Comparison of ENCODE assay signal across 8 mouse cellular contexts in the genomic region with DNA sequence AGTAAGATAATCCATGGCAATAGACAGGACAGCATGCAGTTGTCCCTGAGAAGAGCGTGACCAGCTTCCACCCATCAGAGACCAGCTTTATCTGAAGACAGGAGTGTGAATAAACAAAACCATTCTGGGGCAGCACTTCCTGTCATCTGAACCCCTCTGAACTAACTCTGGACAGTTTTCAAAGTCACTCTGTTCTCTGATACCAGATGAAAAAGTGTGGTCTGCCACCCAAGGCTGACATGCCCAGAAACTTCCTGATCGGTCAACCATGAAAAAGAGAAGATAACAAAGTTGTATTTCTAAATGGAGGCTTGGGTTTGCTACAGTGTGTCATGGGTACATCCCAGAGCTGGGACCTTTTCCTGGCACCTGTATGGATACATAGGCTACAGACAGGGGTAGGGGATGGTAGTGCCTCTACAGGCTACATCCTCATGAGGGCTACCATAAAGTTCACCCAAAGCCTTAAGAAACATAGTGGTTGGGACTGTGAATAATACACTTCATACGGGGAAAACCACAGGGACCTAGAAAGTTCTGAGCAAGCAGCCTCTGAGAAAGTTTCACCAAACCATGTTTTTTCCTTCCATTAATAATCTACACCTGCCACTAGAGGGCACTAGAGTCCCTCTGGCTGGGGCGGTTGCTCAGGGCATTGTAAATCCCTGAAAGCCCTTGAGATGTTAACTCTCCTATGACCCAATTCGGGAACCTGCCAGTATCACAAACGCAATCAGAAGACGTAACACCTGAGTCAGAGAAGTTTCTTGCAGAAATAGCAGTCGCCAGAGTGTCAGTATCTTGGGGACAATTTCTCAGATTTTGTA. TPM values are rescaled to one million over a fixed set of nuclear protein-coding genes. Genes with fewer than 3 reads are reported as not detected.
DNase-seq lines count a peak whose midpoint lies in the region; ATAC-seq and TF ChIP-seq lines count a peak whose summit lies in the region.

No protein-coding gene starts in this region.

- H3K9ac ChIP-seq in forebrain, embryonic 15.5 days (replicated peaks): no peak overlapping the region

- DNase-seq in cerebellum, adult 2 months: no peak
- no peak for DNase-seq in cerebellum, adult 9-11 months
- peak; percentile 41 for DNase-seq in thymus, adult 2 months
- DNase-seq in thymus, adult 18-20 months: no peak
- DNase-seq in kidney, postnatal 10 days: peak; percentile 11
- peak in 1 of 2 experiments; percentile 14 for DNase-seq in spleen, adult 2 months (ENCODE audit: low read depth in 1 of 2, low spot score in 2 of 2)

- H3K27ac ChIP-seq in cerebellum, adult 2 months (ENCODE audit: insufficient read depth, low read length): no peak overlapping the region
- H3K27ac ChIP-seq in thymus, adult 2 months (ENCODE audit: control insufficient read depth, insufficient read depth, low read length): no peak overlapping the region
- no peak overlapping the region for H3K27ac ChIP-seq in spleen, adult 2 months (ENCODE audit: insufficient read depth, low read length)
- H3K27ac ChIP-seq in forebrain, embryonic 15.5 days (replicated peaks): no peak overlapping the region

- 67% methylated on average over 8 of the region's 8 CpGs for WGBS in cerebellum, adult 2 months
- WGBS in thymus, adult 2 months: 38% methylated on average over 8 of the region's 8 CpGs
- 47% methylated on average over 8 of the region's 8 CpGs for WGBS in spleen, adult 2 months
- WGBS in forebrain, embryonic 15.5 days: 66% methylated on average over 8 of the region's 8 CpGs

- no peak overlapping the region for H3K4me3 ChIP-seq in cerebellum, adult 2 months (replicated peaks; ENCODE audit: insufficient read depth, low read depth, low read length)
- no peak overlapping the region for H3K4me3 ChIP-seq in thymus, adult 2 months (ENCODE audit: control insufficient read depth, insufficient read depth, low read length)
- H3K4me3 ChIP-seq in spleen, adult 2 months (ENCODE audit: extremely low read depth, insufficient read depth, insufficient read length): no peak overlapping the region
- no peak overlapping the region for H3K4me3 ChIP-seq in forebrain, embryonic 15.5 days

- H3K4me2 ChIP-seq in forebrain, embryonic 15.5 days (replicated peaks): no peak overlapping the region

- no peaks in the 10 kb centered on the region for H3K9me3 ChIP-seq in forebrain, embryonic 15.5 days

- ATAC-seq in forebrain, embryonic 15.5 days (replicated peaks): no peak
- no peak for ATAC-seq in activated CD4-positive, CD25-positive, alpha-beta regulatory T cell, adult 4 months

- 0 out of 2 replicates have a peak, but pooled peaks have one; percentile 23 for TF ChIP-seq CTCF in cerebellum, adult 2 months (IDR thresholded peaks at IDR 0.05; ENCODE audit: borderline replicate concordance, insufficient read depth, low read depth, low read length)
- TF ChIP-seq CTCF in thymus, adult 2 months (IDR thresholded peaks at IDR 0.05; ENCODE audit: borderline replicate concordance, control insufficient read depth, extremely low read depth, insufficient read depth, low read length, poor library complexity): no peak
- peak; percentile 39; the same call in 1 of the 2 replicates for TF ChIP-seq CTCF in spleen, adult 2 months (IDR thresholded peaks at IDR 0.05; ENCODE audit: extremely low read depth, insufficient read depth, insufficient read length, insufficient replicate concordance)

- no peaks in the 10 kb centered on the region for H3K4me1 ChIP-seq in cerebellum, adult 2 months (ENCODE audit: control insufficient read depth, insufficient read depth, low read length)
- no peaks in the 10 kb centered on the region for H3K4me1 ChIP-seq in thymus, adult 2 months (replicated peaks; ENCODE audit: control insufficient read depth, insufficient read depth, low read length)
- no peaks in the 10 kb centered on the region for H3K4me1 ChIP-seq in spleen, adult 2 months (ENCODE audit: control insufficient read depth, insufficient read depth, insufficient read length)
- no peaks in the 10 kb centered on the region for H3K4me1 ChIP-seq in forebrain, embryonic 15.5 days

- H3K36me3 ChIP-seq in thymus, adult 2 months (ENCODE audit: control insufficient read depth, insufficient read depth, low read length): no peaks in the 10 kb centered on the region
- H3K36me3 ChIP-seq in spleen, adult 2 months (ENCODE audit: control insufficient read depth, insufficient read depth, low read length): no peaks in the 10 kb centered on the region
- H3K36me3 ChIP-seq in forebrain, embryonic 15.5 days: no peaks in the 10 kb centered on the region

- H3K27me3 ChIP-seq in cerebellum, adult 2 months (ENCODE audit: control insufficient read depth, insufficient read depth, low read length): no peaks in the 10 kb centered on the region
- no peaks in the 10 kb centered on the region for H3K27me3 ChIP-seq in thymus, adult 2 months (ENCODE audit: control insufficient read depth, insufficient read depth, low read length)
- no peaks in the 10 kb centered on the region for H3K27me3 ChIP-seq in spleen, adult 2 months (ENCODE audit: control insufficient read depth, insufficient read depth, low read length)
- no peaks in the 10 kb centered on the region for H3K27me3 ChIP-seq in forebrain, embryonic 15.5 days

- no peak for TF ChIP-seq POLR2A in cerebellum, adult 2 months (IDR thresholded peaks at IDR 0.05; ENCODE audit: borderline replicate concordance, insufficient read depth, low read length)
- TF ChIP-seq POLR2A in thymus, adult 2 months (IDR thresholded peaks at IDR 0.05; ENCODE audit: control insufficient read depth, extremely low read depth, insufficient read depth, low read length, poor library complexity): no peak
- no peak for TF ChIP-seq POLR2A in spleen, adult 2 months (IDR thresholded peaks at IDR 0.05; ENCODE audit: low read depth, low read length)

RNA-seq across cellular contexts. Expression of a gene that starts 32.7 kb away (rescaled TPM):
- 48.2 and 49.0 TPM in 2 replicates for polyA plus RNA-seq in cerebellum, adult 2 months (2012; rRNA removed)
- polyA plus RNA-seq in thymus, adult 2 months (2012; rRNA removed): 47.3 and 55.6 TPM in 2 replicates
- polyA plus RNA-seq in spleen, adult 2 months (2012; rRNA removed): 19.6 and 19.9 TPM in 2 replicates
- polyA plus RNA-seq in forebrain, embryonic 15.5 days (2015; fragmentation: Nextera tagmentation; extraction: Ambion mirVana): 51.8 and 56.8 TPM in 2 replicates
- polyA plus RNA-seq in activated CD4-positive, CD25-positive, alpha-beta regulatory T cell, adult 4 months (2017; shearing (Covaris generic)): 10 to 100 TPM; 44.6 to 45.0 TPM

Comparison
In these comparisons a context has a peak if more than half of its experiments do, and no peak if none do; other contexts are left out.
1. DNase-seq: peak in thymus, adult 2 months (single experiment) and kidney, postnatal 10 days (single experiment); none in cerebellum, adult 2 months (0 of 2), cerebellum, adult 9-11 months (single experiment) and thymus, adult 18-20 months (0 of 2).